Mouse (Mus musculus) kidney, embryonic 14.5 days (tissue): ENCODE results near the gene Cldn14. TPM values are rescaled to one million over a fixed set of nuclear protein-coding genes. Genes with fewer than 3 reads are reported as not detected.

Experiments
- ATAC-seq: fragments of 200-750 bp; cut with Nextera tagmentation; 2 replicates; pipeline ENCODE4 v1.8.0; 2017; ENCODE audit warnings: moderate number of reproducible peaks, mild to moderate bottlenecking, moderate TSS enrichment, moderate library complexity; ENCODE audit not compliant: low FRiP score, low TSS enrichment
- H3K27ac ChIP-seq: fragments of 300-500 bp; sonication (generic); 2 replicates; pipeline ENCODE4 v1.5.1; 2014; ENCODE audit warnings: low read depth, mild to moderate bottlenecking, low read length, moderate library complexity, mixed read lengths
- H3K27me3 ChIP-seq: fragments of 300-500 bp; sonication (generic); 2 replicates; pipeline ENCODE4 v1.6.1; 2014; ENCODE audit warnings: mild to moderate bottlenecking, low read length; ENCODE audit not compliant: control insufficient read depth, insufficient read depth
- H3K36me3 ChIP-seq: fragments of 300-500 bp; sonication (generic); 2 replicates; pipeline ENCODE4 v1.6.1; 2014; ENCODE audit warnings: low read length, mixed read lengths; ENCODE audit not compliant: control insufficient read depth, insufficient read depth
- H3K4me1 ChIP-seq: fragments of 300-500 bp; sonication (generic); 2 replicates; pipeline ENCODE4 v1.6.1; 2014; ENCODE audit warnings: low read length, mixed read lengths; ENCODE audit not compliant: control insufficient read depth, insufficient read depth
- H3K4me2 ChIP-seq: fragments of 300-500 bp; sonication (generic); replicated peaks from 2 replicates; pipeline ENCODE4 v1.6.1; 2014; ENCODE audit warnings: low read depth, mild to moderate bottlenecking, low read length
- H3K4me3 ChIP-seq: fragments of 300-500 bp; sonication (generic); 2 replicates; pipeline ENCODE4 v1.5.1; 2014; ENCODE audit warnings: mild to moderate bottlenecking, low read length
- H3K9ac ChIP-seq: fragments of 300-500 bp; sonication (generic); 2 replicates; pipeline ENCODE4 v1.6.1; 2014; ENCODE audit warnings: low read depth, mild to moderate bottlenecking, low read length, moderate library complexity
- H3K9me3 ChIP-seq: fragments of 300-500 bp; sonication (generic); 2 replicates; pipeline ENCODE4 v1.6.1; 2016; ENCODE audit warnings: low read length; ENCODE audit not compliant: control insufficient read depth
- WGBS: fragments of 180-500 bp; shearing (Covaris S2); extraction: QIAGEN DNeasy Blood & Tissue Kit; methylation state at CpG from one replicate; pipeline ENCODE4 v1.1.7; 2014; 5-methylcytosine and 5-hydroxymethylcytosine counted together
- polyA plus RNA-seq: library from polyadenylated mRNA; unstranded; fragments of >200 nt; fragmentation: Nextera tagmentation; extraction: Ambion mirVana; gene quantifications from 2 replicates; pipeline ENCODE4 v1.2.1, GENCODE M21; 2014

Gene Cldn14
- polyA plus RNA-seq, 1 experiment from 2014 or later: not detected

GRCm38 (mm10) chr16:93907761-93908160, 100.9 kb downstream of the Cldn14 start:
- Histone ChIP-seq H3K4me3 (no peak overlapping the region), H3K27me3 (no peaks in the 10 kb centered on the region), H3K4me1 (no peaks in the 10 kb centered on the region), H3K9ac (no peak overlapping the region), H3K9me3 (no peaks in the 10 kb centered on the region), H3K27ac (peak overlapping the region; percentile 59; the same call in 1 of the 2 replicates), H3K36me3 (peaks cover 11% of the 10 kb centered on the region; the same call in 1 of the 2 replicates), H3K4me2 (no peak overlapping the region)
- no peak for ATAC-seq
- 74% methylated on average over 5 of the region's 5 CpGs for WGBS

- peaks cover 17% of the 10 kb centered on the region for H3K36me3 ChIP-seq
- no peak overlapping the region for H3K9ac ChIP-seq
- no peaks in the 10 kb centered on the region for H3K4me1 ChIP-seq
- H3K4me2 ChIP-seq: no peak overlapping the region
- peak overlapping the region; percentile 43; the same call in 1 of the 2 replicates for H3K27ac ChIP-seq
- WGBS: 66% methylated on average over 11 of the region's 11 CpGs
- peak; percentile 63 for ATAC-seq
- no peaks in the 10 kb centered on the region for H3K27me3 ChIP-seq
- no peaks in the 10 kb centered on the region for H3K9me3 ChIP-seq
- H3K4me3 ChIP-seq: no peak overlapping the region
Measured at GRCm38 (mm10) chr16:93906156-93907014, 102.3 kb downstream of the Cldn14 start.

- Histone ChIP-seq H3K27ac (no peak overlapping the region), H3K9ac (no peak overlapping the region), H3K4me2 (no peak overlapping the region), H3K27me3 (no peaks in the 10 kb centered on the region), H3K4me3 (no peak overlapping the region), H3K4me1 (no peaks in the 10 kb centered on the region), H3K9me3 (no peaks in the 10 kb centered on the region), H3K36me3 (peaks cover 39% of the 10 kb centered on the region)
- WGBS: 78% methylated on average over 6 of the region's 6 CpGs
- no peak for ATAC-seq
Measured at GRCm38 (mm10) chr16:93903027-93903426, 105.6 kb downstream of the Cldn14 start.

- no peaks in the 10 kb centered on the region for H3K27me3 ChIP-seq
- H3K9ac ChIP-seq: no peak overlapping the region
- no peaks in the 10 kb centered on the region for H3K4me1 ChIP-seq
- no peak for ATAC-seq
- no peaks in the 10 kb centered on the region for H3K9me3 ChIP-seq
- 93% methylated on average over 5 of the region's 5 CpGs for WGBS
- no peak overlapping the region for H3K27ac ChIP-seq
- peaks cover 65% of the 10 kb centered on the region for H3K36me3 ChIP-seq
- H3K4me3 ChIP-seq: no peak overlapping the region
- H3K4me2 ChIP-seq: no peak overlapping the region
Measured at GRCm38 (mm10) chr16:93893285-93893684, 115.4 kb downstream of the Cldn14 start.

GRCm38 (mm10) chr16:93890948-93891604, 117.6 kb downstream of the Cldn14 start:
- H3K9ac ChIP-seq: no peak overlapping the region
- no peaks in the 10 kb centered on the region for H3K27me3 ChIP-seq
- no peak for ATAC-seq
- WGBS: 88% methylated on average over 12 of the region's 12 CpGs
- no peaks in the 10 kb centered on the region for H3K4me1 ChIP-seq
- H3K27ac ChIP-seq: no peak overlapping the region
- no peak overlapping the region for H3K4me2 ChIP-seq
- H3K4me3 ChIP-seq: no peak overlapping the region
- peaks cover 74% of the 10 kb centered on the region for H3K36me3 ChIP-seq
- H3K9me3 ChIP-seq: no peaks in the 10 kb centered on the region

- Histone ChIP-seq H3K4me2 (no peak overlapping the region), H3K27ac (no peak overlapping the region), H3K36me3 (peaks cover 56% of the 10 kb centered on the region), H3K4me1 (peaks cover 7% of the 10 kb centered on the region; the same call in 1 of the 2 replicates), H3K27me3 (no peaks in the 10 kb centered on the region), H3K9me3 (no peaks in the 10 kb centered on the region), H3K4me3 (no peak overlapping the region), H3K9ac (no peak overlapping the region)
- ATAC-seq: no peak
- 89% methylated on average over 6 of the region's 6 CpGs for WGBS
Measured at GRCm38 (mm10) chr16:93888481-93888880, 120.2 kb downstream of the Cldn14 start.

GRCm38 (mm10) chr16:93884722-93885113, 123.9 kb downstream of the Cldn14 start:
- 55% methylated on average over 5 of the region's 5 CpGs for WGBS
- Histone ChIP-seq H3K4me3 (peak overlapping the region; percentile 81), H3K9me3 (no peaks in the 10 kb centered on the region), H3K36me3 (peaks cover 20% of the 10 kb centered on the region), H3K9ac (peak overlapping the region; percentile 80), H3K4me1 (peaks cover 7% of the 10 kb centered on the region; the same call in 1 of the 2 replicates), H3K27me3 (no peaks in the 10 kb centered on the region), H3K4me2 (peak overlapping the region; percentile 86), H3K27ac (no peak overlapping the region)
- ATAC-seq: no peak

- H3K27me3 ChIP-seq: no peaks in the 10 kb centered on the region
- peaks cover 14% of the 10 kb centered on the region for H3K36me3 ChIP-seq
- peak; percentile 5; the same call in 1 of the 2 replicates for ATAC-seq
- peak overlapping the region; percentile 81 for H3K4me3 ChIP-seq
- no peaks in the 10 kb centered on the region for H3K9me3 ChIP-seq
- H3K4me1 ChIP-seq: peaks cover 7% of the 10 kb centered on the region; the same call in 1 of the 2 replicates
- peak overlapping the region; percentile 86 for H3K4me2 ChIP-seq
- under 1% methylated on average over 41 of the region's 43 CpGs for WGBS
- H3K27ac ChIP-seq: peak overlapping the region; percentile 37; the same call in 1 of the 2 replicates
- peak overlapping the region; percentile 80 for H3K9ac ChIP-seq
Measured at GRCm38 (mm10) chr16:93884086-93884721, 124.4 kb downstream of the Cldn14 start.
